8 mouse cellular contexts compared by ENCODE assay signal in genomic region chr7:12998851-12999250, GRCm38 (mm10). TPM values are rescaled to one million over a fixed set of nuclear protein-coding genes. Genes with fewer than 3 reads are reported as not detected.
DNase-seq lines count a peak whose midpoint lies in the region; ATAC-seq and TF ChIP-seq lines count a peak whose summit lies in the region.

TSS of gene Trim28 (plus strand) at chr7:12999114.

- H3K9me3 ChIP-seq in embryonic facial prominence, embryonic 10.5 days = no peaks in the 10 kb centered on the region
- no peaks in the 10 kb centered on the region for H3K9me3 ChIP-seq in heart, embryonic 12.5 days (replicated peaks)

- TF ChIP-seq POLR2A in liver, adult 2 months (IDR thresholded peaks at IDR 0.05; ENCODE audit: extremely low read depth, insufficient read depth, low read length) = no peak

- H3K4me1 ChIP-seq in liver, adult 2 months (ENCODE audit: control insufficient read depth, insufficient read depth, low read length) = peaks cover 15% of the 10 kb centered on the region
- H3K4me1 ChIP-seq in embryonic facial prominence, embryonic 10.5 days = no peaks in the 10 kb centered on the region
- H3K4me1 ChIP-seq in heart, embryonic 12.5 days (replicated peaks) = no peaks in the 10 kb centered on the region

- H3K4me2 ChIP-seq in heart, embryonic 12.5 days = no peak within 1 kb of the TSS

- intact Hi-C loops in left cerebral cortex, postnatal 10 days (cut with DNase I) = no loop called here

- peaks cover 17% of the 10 kb centered on the region for H3K36me3 ChIP-seq in liver, adult 2 months (ENCODE audit: control insufficient read depth, insufficient read depth, low read length)
- no peaks in the 10 kb centered on the region for H3K36me3 ChIP-seq in embryonic facial prominence, embryonic 10.5 days (replicated peaks)
- H3K36me3 ChIP-seq in heart, embryonic 12.5 days = no peaks in the 10 kb centered on the region

- no peak for TF ChIP-seq CTCF in liver, adult 2 months (IDR thresholded peaks at IDR 0.05; ENCODE audit: low read depth, low read length)

- H3K27me3 ChIP-seq in liver, adult 2 months (ENCODE audit: control insufficient read depth, insufficient read depth, low read length) = no peaks in the 10 kb centered on the region
- no peaks in the 10 kb centered on the region for H3K27me3 ChIP-seq in embryonic facial prominence, embryonic 10.5 days (replicated peaks; ENCODE audit: low read depth, poor library complexity, severe bottlenecking)
- no peaks in the 10 kb centered on the region for H3K27me3 ChIP-seq in heart, embryonic 12.5 days (replicated peaks)

- peak within 1 kb of the TSS; percentile 91 for H3K9ac ChIP-seq in liver, adult 2 months (ENCODE audit: low read depth, low read length)
- no peak within 1 kb of the TSS for H3K9ac ChIP-seq in heart, embryonic 12.5 days

- peak within 1 kb of the TSS; percentile 98 for H3K27ac ChIP-seq in liver, adult 2 months (replicated peaks; ENCODE audit: insufficient read depth, low read depth, low read length)
- H3K27ac ChIP-seq in embryonic facial prominence, embryonic 10.5 days (replicated peaks) = no peak within 1 kb of the TSS
- no peak within 1 kb of the TSS for H3K27ac ChIP-seq in heart, embryonic 12.5 days (ENCODE audit: poor library complexity, severe bottlenecking)

- peak within 1 kb of the TSS; percentile 93 for H3K4me3 ChIP-seq in liver, adult 2 months (ENCODE audit: insufficient read depth, low read depth, low read length)
- H3K4me3 ChIP-seq in embryonic facial prominence, embryonic 10.5 days = no peak within 1 kb of the TSS
- H3K4me3 ChIP-seq in heart, embryonic 12.5 days = no peak within 1 kb of the TSS

- H3K79me2 ChIP-seq in liver, adult 2 months (ENCODE audit: control insufficient read depth, insufficient read depth, low read length) = peaks cover 4% of the 10 kb centered on the region; the same call in 1 of the 2 replicates

- peak; percentile 93 for DNase-seq in liver, adult 2 months (ENCODE audit: extremely low read depth, low read depth, low spot score)
- DNase-seq in liver = no peak
- no peak for DNase-seq in embryonic facial prominence, embryonic 10.5 days (ENCODE audit: low spot score)
- no peak for DNase-seq in left cerebral cortex, postnatal 10 days (ENCODE audit: extremely low spot score in 1 of 2, low spot score in 2 of 2)
- DNase-seq in right cerebral cortex, adult 18-20 months = no peak
- DNase-seq in spleen, adult 18-20 months = no peak

- ATAC-seq in heart, embryonic 12.5 days (ENCODE audit: insufficient number of reproducible peaks, low FRiP score) = no peak
- no peak for ATAC-seq in monocyte, adult 5-6 weeks (replicated peaks; ENCODE audit: insufficient number of reproducible peaks, low FRiP score, low TSS enrichment, poor library complexity, severe bottlenecking)

- WGBS in liver, adult 2 months = 21% methylated on average over 3 of the region's 3 CpGs
- WGBS in embryonic facial prominence, embryonic 10.5 days = 78% methylated on average over 3 of the region's 3 CpGs
- WGBS in heart, embryonic 12.5 days = 80% methylated on average over 3 of the region's 3 CpGs

RNA-seq across cellular contexts. Expression of gene Trim28, which starts in this region (rescaled TPM):
- total RNA-seq in liver, adult 2 months (2014; rRNA removed) = 67.7 and 69.4 TPM in 2 replicates
- polyA plus RNA-seq in liver, adult 2 months (2012; rRNA removed) = 98.0 and 114 TPM in 2 replicates
- polyA plus RNA-seq in embryonic facial prominence, embryonic 10.5 days (2016; fragmentation: Nextera tagmentation; extraction: Ambion mirVana) = 452 and 468 TPM in 2 replicates
- polyA plus RNA-seq in heart, embryonic 12.5 days (2016; fragmentation: Nextera tagmentation; extraction: Ambion mirVana) = 221 and 228 TPM in 2 replicates
- 100 to 1,000 TPM; 252 to 265 TPM for total RNA-seq in left cerebral cortex, postnatal 10 days (2021)
- 150 to 169 TPM (median 158 TPM) in 3 replicates for total RNA-seq in monocyte, adult 5-6 weeks (2017)
